Mouse (Mus musculus) G1E-ER4 (cell line): Measurements from ENCODE around the gene Tmcc1. TPM values are rescaled to one million over a fixed set of nuclear protein-coding genes. Genes with fewer than 3 reads are reported as not detected.

Source experiments
- GATA1 ChIP-seq: IDR thresholded peaks from one replicate; pipeline ENCODE4 v1.8.0; 2012; ENCODE audit warnings: low read length, inconsistent platforms
- polyA plus RNA-seq: library from polyadenylated mRNA; stranded (reverse); fragments of >175 nt; gene quantifications from 2 replicates; pipeline ENCODE4 v1.2.3, GENCODE M21; 2012

The Tmcc1 gene
- polyA plus RNA-seq, 1 experiment: 0.59 TPM

DNA sequence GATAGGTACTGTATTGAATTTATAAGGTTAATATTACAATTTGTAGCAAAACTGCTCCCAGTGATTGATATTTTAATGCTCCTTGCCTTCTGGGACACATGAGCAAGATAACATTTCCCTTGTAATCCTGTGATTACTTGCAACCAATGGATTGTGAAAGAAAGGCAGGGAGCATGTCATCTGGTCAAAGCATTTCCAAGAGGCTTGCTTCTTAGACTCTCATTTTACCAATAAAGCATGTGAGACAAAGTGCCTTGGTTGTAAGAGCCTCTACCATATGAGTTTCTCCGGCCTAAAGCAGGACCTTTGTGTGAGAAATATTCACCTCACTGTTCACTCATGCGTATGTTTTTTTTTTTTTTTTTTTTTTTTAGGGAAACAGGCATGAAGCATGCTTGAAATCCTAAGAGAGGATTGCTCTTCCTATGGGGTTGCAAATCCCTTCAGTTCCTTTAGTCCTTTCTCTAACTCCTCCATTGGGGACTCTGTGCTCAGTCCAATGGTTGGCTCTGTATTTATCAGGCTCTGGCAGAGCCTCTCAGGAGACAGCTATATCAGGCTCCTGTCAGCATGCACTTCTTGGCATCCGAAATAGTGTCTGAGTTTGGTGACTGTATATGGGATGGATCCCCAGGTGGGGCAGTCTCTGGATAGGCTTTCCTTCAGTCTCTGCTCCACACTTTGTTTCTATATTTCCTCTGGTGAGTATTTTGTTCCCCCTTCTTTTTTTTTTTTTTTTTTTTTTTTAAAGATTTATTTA is 134.6 kb downstream of the Tmcc1 start:
- no peak for TF ChIP-seq GATA1

DNA sequence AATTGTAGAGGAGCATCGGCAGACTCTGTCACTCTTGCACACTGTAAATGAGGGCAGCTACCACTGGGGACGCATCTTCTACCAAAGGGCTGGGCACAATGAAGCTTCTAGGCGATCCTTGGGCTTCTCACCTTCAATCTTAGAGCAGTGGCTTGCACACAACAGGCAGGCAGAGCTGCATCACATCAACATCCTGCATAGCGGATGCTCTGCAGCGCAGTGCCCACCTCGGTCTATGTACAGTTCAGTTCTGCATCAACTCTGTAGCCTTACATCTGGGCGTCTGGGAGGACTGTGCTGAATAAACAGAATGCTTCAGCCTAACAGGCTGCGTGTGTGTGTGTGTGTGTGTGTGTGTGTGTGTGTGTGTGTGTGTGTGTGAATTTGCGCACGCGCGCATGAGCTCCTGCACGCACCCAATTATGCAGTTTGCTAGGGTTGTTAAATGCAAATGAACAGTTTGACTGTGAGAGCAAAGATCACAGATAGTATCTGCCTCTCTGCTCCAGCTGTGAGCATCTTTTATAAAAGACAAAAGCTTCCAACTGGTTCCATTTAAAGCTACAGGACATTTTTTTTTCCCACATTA is 136.5 kb downstream of the Tmcc1 start:
- no peak for TF ChIP-seq GATA1

DNA sequence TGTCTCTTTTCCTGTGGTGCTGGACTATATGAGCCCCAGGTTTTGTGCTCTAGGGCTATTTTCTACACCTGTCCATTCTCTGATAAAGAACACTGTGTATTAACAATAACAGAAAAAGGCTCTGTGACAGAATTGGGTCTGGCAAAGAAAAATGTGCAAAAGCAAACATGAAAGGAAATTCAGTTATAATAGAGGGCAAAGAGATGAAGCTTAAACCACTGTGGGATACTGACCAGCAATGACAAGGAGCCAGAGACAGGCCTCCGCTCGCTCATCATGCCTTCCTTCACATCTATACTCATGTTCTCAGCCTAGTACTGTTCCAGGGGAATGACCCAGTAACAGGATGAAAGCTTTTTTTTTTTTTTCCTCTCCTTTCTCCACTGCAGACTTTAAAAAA is 137.5 kb downstream of the Tmcc1 start:
- TF ChIP-seq GATA1: no peak

DNA sequence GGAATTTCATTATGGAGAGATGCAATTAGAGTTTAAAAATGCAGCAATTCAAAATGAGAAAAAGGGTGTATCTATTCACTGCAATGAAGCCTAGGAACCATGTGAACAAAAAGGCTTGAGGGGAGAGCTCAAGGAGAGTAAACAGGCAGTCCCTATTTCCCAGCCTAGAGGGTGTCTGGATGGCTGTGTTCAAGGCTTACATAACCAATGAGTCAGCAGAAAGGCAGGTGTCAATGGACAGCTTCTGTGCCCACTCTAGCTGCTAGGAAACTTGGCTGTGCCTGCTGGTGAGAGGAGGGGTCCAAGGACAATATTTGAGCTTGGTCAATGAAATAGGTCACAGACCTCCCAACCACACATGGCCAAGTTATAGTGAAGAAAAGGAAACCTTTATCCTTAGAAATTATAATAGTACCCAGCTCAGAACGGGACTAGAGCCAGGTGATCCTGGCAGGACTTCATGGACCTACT is 138.2 kb downstream of the Tmcc1 start:
- TF ChIP-seq GATA1: no peak

DNA sequence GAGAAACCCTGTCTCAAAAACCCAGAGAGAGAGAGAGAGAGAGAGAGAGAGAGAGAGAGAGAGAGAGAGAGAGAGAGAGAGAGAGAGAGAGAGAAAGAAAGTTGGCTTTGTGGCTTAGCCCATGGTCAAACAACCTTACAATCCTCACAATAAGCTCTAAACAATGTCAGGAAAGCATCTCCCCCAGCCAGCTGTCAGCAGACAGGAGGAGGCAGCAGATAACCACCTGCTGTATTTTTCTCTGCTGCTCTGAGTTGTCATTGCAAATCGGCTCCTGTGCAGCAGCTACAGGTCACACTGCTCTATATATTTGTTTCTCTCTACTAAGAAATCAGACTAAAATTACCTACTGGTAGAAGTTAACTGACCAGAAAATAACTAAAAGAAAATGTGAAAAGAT is 145.4 kb downstream of the Tmcc1 start:
- TF ChIP-seq GATA1: no peak

DNA sequence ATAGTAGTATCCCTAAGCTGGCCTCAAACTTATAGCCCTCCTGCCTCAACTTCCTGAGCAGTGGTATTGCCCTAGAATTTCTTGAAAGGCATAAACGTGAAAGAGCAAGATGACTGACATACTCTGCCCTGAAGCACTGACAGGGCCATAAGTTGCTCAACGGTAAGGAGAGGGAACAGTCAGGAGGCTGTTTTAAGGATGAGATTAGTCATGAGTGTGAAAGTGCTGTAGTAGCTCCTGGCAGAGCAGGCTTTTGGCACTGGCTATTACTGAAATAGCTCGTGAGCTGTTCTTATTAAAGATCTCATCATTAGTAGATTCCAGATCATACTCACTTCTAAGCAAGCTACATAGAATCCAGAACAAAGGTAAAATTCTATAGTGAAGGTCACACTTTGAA is 145.9 kb downstream of the Tmcc1 start:
- TF ChIP-seq GATA1: no peak

DNA sequence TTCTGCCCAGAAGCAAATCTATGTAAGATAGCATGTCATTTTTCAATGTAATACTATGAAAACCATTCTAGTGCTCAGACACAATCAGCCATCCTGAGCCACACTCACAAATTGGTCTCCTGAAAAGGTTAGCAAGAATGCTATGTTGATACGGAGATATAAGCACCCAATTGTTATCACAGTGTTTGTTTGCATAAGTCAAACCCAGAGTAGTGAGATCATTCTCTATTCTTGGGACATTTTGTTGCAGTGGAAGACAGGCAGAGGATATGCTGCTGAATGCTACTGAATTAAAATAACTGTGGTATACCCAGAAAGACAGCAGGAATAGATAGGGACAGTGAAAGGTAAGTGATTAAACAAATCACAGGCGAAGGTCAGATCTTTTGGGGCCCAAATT is 149.2 kb downstream of the Tmcc1 start:
- TF ChIP-seq GATA1: no peak

DNA sequence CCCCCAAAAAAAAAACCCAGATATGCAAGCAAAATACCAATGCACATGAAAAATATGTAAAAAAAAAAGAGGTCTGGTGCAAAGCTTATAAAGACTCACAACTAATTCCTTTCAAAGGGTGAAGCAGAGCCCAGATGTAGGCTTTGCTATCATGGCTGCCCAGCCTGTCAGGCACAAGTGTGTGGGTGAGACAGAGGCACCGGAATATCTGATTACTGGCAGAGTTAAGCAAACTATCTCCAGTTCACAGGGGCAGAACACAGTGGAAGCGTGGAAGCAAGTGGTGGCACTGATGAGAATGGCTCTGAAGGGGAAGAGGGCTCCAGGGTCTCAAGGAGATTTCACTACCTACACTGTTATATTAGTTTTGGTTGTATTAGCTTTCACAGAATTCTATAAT is 155.1 kb downstream of the Tmcc1 start:
- peak; percentile 30 for TF ChIP-seq GATA1

DNA sequence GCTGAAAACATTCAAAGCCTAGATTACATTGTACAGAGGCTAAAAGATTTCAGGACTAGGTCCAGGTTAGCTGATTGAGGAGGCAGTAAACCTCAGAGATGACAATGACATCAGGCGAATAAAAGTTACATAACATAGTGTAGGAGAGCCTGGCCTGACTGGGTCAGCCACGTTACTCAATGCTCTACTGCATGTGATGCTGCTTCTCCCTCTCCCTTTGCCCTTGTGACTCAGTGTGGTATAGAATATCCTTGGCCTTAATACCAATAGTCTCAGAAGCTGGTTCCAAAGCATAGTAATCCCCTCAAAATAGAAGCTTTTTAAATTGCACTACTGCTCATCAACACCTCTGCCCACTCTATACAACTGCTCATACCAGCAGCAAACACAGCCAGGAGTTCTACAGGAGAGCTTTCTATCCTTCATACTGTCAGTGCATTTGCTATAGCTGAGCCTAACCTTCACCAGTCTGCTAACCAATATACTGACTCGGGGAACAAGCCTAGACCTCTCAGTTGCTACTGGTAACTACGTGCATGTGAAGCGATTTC is 155.9 kb downstream of the Tmcc1 start:
- no peak for TF ChIP-seq GATA1

DNA sequence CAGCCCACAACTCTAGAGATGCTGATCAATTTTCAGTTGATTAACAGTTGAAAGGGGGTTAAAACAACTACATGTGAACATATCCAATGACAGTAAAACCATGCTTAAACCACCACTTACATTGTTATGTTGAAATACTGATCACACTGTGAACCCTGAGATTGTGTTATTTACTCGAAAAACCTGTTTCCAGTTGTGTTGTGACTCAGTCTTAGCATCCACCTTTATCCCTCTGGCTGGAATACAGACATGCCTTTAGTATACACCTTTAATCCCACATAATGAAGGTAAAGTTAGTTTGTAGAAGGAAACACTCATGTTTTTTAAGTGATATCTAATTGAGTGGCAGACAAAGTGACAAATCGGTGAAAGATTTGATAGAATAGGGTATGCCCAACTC is 156.7 kb downstream of the Tmcc1 start:
- TF ChIP-seq GATA1: no peak

DNA sequence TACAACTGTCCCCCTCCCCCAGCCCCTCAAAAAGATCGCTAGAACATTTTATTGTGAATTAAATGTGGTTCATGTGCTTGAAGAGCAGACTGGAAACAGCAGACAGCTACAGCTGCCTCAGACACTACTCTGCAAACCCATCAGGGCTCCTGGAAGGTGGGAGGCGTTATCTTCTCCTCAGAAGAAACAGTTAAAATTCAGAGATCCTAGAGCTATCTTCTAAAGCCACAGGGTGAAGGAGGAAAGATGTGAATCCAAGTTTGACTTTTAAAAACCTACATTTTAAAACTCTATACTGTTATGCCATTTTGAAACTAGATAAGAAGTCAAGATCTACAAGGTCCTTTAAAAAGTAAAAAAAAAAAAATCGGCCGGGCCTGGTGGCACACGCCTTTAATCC is 162.2 kb downstream of the Tmcc1 start:
- TF ChIP-seq GATA1: no peak

DNA sequence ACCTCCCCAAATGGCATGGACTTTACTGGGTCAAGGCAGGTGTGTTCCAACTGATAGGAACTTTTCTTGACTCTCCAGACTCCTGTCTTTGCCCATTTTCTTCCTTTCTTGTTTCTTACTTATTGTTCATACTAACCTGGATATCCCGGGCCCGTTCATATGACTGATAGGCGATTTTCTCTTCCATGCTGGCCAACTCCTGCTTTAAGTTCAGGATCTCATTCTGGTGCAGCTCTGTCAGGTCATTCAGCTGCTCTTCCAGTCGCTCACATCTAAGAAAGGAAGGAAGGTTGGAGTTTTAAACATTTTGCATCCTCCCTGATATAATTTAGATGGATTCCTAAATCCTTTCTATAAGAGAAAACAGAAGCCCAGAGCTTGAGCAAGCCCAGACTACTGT is 168.6 kb downstream of the Tmcc1 start:
- TF ChIP-seq GATA1: no peak

DNA sequence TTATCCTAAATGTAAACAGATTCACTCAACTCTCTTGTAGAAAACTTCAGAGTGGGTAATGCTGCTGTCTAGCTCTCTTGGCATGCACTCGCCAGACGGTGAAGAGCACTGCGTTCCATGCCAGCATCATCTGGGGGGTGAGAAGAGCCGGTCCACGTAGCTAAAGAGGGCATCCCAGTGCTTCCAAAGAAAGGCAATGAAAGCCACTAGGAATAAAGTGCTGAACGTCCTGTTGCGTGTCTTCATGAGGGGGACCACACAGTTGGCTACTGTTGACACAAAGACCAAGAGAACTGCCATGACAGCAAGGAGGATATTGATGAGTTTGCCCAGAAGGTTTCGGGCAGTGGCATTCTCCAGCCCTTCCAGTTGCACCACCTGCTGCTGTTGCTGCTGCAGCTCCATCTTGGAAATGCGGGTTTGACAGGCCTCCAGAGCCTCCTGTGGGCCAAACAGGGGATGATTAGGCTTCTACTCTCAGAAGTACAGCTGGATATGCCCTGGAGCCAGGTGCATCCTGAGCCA is 171.3 kb downstream of the Tmcc1 start:
- no peak for TF ChIP-seq GATA1

DNA sequence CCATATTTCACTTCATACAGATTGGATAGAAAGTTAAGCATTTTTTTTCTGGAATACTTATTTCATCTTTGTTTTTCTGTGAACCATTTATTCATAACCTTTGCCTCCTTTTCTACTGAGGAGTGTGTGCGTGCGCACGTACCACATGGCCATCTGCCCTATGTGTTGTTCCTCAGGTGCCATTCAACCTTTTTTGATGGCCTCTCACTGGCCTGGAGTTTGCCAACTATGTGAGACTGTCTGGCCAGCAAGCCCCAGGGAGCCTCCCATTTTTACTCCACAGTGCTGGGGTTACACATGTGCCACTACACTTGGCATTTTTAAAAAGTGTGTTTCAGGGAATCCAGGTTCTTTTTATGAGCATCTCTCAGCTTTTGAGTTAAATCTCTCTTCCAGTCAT is 177.4 kb downstream of the Tmcc1 start:
- TF ChIP-seq GATA1: no peak

DNA sequence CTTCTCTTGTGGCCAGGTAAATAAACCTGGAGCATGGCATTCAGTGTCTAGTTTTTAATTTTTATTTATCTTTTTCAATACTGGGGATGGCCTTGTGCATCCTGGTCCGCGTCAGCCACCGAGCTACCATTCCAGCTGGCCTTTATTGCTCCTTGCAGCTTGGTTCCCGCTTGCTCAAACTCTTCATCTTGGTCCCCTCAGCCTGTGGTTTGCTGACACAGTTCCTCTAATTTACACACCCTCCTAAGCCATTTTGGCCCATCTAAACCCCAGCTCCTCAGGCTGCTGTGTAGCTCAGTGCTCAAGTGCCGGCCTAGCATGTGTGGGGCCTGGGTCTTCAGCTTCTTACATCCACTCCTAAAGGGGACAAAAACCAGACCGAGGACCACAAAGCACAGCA is 179.2 kb downstream of the Tmcc1 start:
- TF ChIP-seq GATA1: no peak

DNA sequence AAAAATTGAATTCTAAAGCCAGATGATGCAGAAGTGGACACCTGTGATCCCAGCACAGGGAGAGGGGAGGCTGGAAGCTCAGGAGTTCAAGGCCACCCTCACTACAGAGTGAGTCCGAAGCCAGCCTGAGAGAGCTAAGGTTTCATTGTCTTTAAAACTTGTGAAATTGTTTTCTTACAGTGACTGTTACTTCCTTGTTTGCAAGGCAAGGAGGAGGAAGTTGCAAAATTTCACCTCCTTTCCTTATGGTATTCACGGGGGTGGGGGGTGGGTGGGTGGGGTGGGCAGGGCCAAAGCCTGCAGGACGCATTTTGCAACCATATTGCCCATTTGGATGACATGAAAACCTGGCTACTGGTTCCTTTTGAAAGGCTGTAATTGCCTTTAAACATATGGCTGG is 179.6 kb downstream of the Tmcc1 start:
- TF ChIP-seq GATA1: no peak

DNA sequence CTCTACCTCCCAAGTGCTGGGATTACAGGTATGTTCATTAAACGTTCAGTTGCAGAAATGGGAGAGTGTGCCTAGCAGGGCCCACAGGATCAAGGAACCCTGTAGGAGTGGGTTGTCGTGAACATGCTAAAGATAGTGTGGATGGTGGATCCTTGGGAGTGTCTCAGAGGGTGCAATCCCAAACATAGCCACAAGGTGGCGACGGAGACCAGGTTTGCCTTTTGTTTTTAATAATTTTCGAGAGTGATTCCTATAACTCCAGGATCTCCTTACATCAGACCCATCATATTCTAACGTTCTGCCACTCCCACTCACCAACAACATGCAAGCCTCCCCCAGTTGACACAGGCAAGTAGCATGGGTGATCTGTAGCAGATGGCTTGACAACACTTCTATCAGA is 182.7 kb downstream of the Tmcc1 start:
- TF ChIP-seq GATA1: no peak
